Mouse (Mus musculus) heart, embryonic 15.5 days (tissue): ENCODE data around the gene Ly6g5c. TPM values are rescaled to one million over a fixed set of nuclear protein-coding genes. Genes with fewer than 3 reads are reported as not detected.

Experiments used
- ATAC-seq: fragments of 200-750 bp; cut with Nextera tagmentation; replicated peaks from 2 replicates; pipeline ENCODE4 v1.8.0; 2017; ENCODE audit warnings: low read depth, moderate TSS enrichment; ENCODE audit not compliant: insufficient number of reproducible peaks, insufficient read depth, low FRiP score
- H3K27ac ChIP-seq: fragments of 300-500 bp; sonication (generic); 2 replicates; pipeline ENCODE4 v1.5.1; 2015; ENCODE audit warnings: mild to moderate bottlenecking, inconsistent platforms
- H3K27me3 ChIP-seq: fragments of 300-500 bp; sonication (generic); 2 replicates; pipeline ENCODE4 v1.6.1; 2015; ENCODE audit warnings: inconsistent platforms
- H3K36me3 ChIP-seq: fragments of 300-500 bp; sonication (generic); 2 replicates; pipeline ENCODE4 v1.6.1; 2015; ENCODE audit warnings: mild to moderate bottlenecking, inconsistent platforms
- H3K4me1 ChIP-seq: fragments of 300-500 bp; sonication (generic); replicated peaks from 2 replicates; pipeline ENCODE4 v1.6.1; 2015; ENCODE audit warnings: inconsistent platforms
- H3K4me2 ChIP-seq: fragments of 300-500 bp; sonication (generic); 2 replicates; pipeline ENCODE4 v1.6.1; 2015; ENCODE audit warnings: inconsistent platforms, mild to moderate bottlenecking, moderate library complexity
- H3K4me3 ChIP-seq: fragments of 300-500 bp; sonication (generic); 2 replicates; pipeline ENCODE4 v1.5.1; 2015; ENCODE audit warnings: mild to moderate bottlenecking, inconsistent platforms
- H3K9ac ChIP-seq: fragments of 300-500 bp; sonication (generic); 2 replicates; pipeline ENCODE4 v1.6.1; 2015; ENCODE audit warnings: mild to moderate bottlenecking, inconsistent platforms
- H3K9me3 ChIP-seq: fragments of 300-500 bp; sonication (generic); replicated peaks from 2 replicates; pipeline ENCODE4 v1.6.1; 2016; ENCODE audit warnings: inconsistent platforms
- WGBS: fragments of 180-500 bp; shearing (Covaris S2); methylation state at CpG from one replicate; pipeline ENCODE4 v1.1.7; 2015; ENCODE audit warnings: mixed read lengths; 5-methylcytosine and 5-hydroxymethylcytosine counted together
- polyA plus RNA-seq: library from polyadenylated mRNA; unstranded; fragments of >200 nt; fragmentation: Nextera tagmentation; extraction: Ambion mirVana; gene quantifications from 2 replicates; pipeline ENCODE4 v1.2.1, GENCODE M21; 2015

Ly6g5c gene
- polyA plus RNA-seq, 1 experiment from 2014 or later = not detected

DNA sequence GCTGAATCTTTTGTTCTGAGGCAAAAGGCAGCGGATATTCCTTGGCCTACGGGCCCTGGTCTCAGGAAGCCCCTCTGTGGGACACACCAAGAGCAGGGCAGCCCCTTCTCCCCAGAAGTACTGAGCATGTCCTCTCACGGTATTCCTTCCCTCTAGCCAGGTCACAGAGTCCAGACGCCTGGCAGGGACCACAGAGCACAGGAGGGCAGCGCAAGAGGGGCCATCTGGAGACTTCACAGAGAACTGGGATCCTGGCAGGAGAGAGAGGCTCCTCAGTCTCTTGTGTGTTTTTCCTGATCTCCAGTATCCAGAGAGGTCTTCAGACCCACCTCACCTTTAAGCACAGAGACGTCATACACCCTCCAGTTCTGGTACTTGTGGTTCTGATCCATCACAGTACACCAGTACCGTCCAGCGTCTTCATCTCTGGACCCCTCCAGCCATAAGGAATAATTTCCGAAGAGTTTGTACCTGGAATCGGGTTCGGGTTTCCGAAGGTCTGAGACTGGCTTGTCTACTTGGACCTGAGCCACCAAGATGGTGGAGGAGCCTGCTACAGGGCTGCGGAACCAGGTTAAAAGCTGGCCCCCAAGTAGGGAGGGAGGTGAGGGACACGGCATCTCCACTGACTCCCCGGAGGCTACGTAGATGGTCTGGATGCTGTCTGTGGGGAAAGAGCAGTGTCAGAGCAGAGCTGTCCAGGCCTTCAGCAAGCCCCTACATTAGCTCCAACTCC lies 25.1 kb upstream of the Ly6g5c start:
- Histone ChIP-seq H3K27ac (no peak overlapping the region), H3K9ac (no peak overlapping the region), H3K27me3 (0 out of 2 replicates have a peak, but pooled peaks cover 4% of the 10 kb centered on the region), H3K4me3 (no peak overlapping the region), H3K9me3 (no peaks in the 10 kb centered on the region), H3K4me1 (peaks cover 12% of the 10 kb centered on the region), H3K36me3 (no peaks in the 10 kb centered on the region), H3K4me2 (no peak overlapping the region)
- 76% methylated on average over 16 of the region's 16 CpGs for WGBS
- ATAC-seq = no peak

DNA sequence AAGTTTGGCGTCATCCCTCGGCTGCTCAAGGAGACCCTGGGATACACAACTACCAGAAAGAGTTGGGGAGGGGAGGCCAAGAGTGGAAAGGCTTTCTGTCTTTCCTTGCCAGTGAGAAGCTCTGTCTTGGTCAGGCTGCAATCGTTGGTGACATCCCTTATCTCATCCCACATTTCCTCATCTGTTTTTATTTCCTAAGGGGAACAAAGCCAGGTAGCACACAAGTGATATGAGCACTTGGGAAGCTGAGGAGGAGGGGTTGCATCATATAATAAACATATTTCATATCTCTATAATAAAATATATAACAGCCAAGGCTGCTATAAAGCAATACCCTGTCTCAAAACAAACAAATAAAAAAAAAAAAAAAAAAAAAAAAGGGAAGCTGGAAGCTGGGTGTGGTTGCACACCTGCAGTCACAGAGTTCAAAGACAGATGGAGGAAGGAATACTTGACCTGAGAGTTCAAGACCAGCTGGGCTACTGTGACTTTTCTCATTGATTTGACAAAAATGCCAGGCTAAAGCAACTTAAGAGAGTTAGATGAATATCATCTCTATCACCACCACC lies 24.1 kb upstream of the Ly6g5c start:
- Histone ChIP-seq H3K9ac (no peak overlapping the region), H3K4me3 (no peak overlapping the region), H3K4me2 (no peak overlapping the region), H3K27me3 (0 out of 2 replicates have a peak, but pooled peaks cover 4% of the 10 kb centered on the region), H3K36me3 (no peaks in the 10 kb centered on the region), H3K27ac (no peak overlapping the region), H3K9me3 (no peaks in the 10 kb centered on the region), H3K4me1 (peaks cover 10% of the 10 kb centered on the region)
- no peak for ATAC-seq
- 55% methylated on average over 3 of the region's 3 CpGs for WGBS

DNA sequence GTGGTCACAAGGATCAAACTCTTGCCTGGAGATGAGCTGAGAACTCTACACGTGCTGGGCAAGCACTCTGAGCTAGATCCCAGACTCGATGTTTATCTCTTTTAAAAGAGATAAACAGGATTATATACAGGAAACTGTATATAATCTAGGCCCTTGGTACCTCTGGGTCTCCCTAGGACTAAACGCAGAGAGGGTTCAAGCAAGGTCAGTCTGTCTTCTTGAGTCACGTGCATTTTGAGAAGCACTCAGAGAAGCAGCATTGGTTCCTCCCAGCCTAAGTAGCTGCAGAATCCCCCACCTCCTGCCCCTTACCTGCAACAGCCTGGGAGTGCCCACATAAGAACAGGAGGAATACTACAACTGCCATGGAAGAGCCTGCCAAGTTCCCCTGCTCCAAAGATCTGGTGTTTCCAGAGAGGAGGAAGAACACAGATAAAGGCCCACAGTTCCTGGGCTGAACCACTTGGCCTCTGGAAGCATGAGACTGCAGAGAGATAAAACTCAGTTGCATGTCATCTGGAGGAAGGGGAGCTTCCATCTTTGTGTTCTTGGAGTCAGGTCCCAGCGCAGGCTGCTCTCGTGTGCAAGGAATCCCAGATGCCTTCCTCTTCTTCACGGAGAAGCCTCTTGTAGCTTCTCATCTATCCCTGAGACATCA lies 22.7 kb upstream of the Ly6g5c start, which contains the start of gene Ly6g6f:
Gene Ly6g6f (minus strand): TSS at position 403 of the 658 bp plus-strand sequence.
- Histone ChIP-seq H3K9me3 (no peaks in the 10 kb centered on the region), H3K27ac (no peak within 1 kb of the TSS), H3K27me3 (0 out of 2 replicates have a peak, but pooled peaks cover 4% of the 10 kb centered on the region), H3K4me3 (no peak within 1 kb of the TSS), H3K9ac (no peak within 1 kb of the TSS), H3K4me1 (peaks cover 6% of the 10 kb centered on the region), H3K36me3 (no peaks in the 10 kb centered on the region), H3K4me2 (no peak within 1 kb of the TSS)
- no peak for ATAC-seq
- 50% methylated on average over 7 of the region's 7 CpGs for WGBS

DNA sequence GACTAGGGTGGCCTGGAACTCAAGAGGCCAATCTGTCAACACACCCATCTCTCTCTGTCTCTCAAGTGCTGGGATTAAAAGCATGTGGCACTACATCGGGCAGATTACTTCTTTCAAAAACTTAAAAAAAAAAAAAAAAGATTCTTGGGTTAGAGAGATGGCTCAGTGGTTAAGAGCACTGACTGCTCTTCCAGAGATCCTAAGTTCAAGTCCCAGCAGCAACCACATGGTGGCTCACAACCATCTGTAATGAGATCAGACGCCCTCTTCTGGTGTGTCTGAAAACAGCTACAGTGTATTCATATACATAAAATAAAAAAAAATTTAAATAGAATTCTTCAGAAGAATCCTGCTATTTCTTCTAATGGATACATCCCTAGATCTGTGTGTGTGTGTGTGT lies 19.9 kb upstream of the Ly6g5c start:
- Histone ChIP-seq H3K36me3 (peaks cover 15% of the 10 kb centered on the region), H3K9ac (no peak overlapping the region), H3K27ac (no peak overlapping the region), H3K9me3 (no peaks in the 10 kb centered on the region), H3K4me3 (no peak overlapping the region), H3K27me3 (no peaks in the 10 kb centered on the region), H3K4me1 (peaks cover 11% of the 10 kb centered on the region), H3K4me2 (no peak overlapping the region)
- 29% methylated on average over 2 of the region's 2 CpGs for WGBS
- no peak for ATAC-seq

DNA sequence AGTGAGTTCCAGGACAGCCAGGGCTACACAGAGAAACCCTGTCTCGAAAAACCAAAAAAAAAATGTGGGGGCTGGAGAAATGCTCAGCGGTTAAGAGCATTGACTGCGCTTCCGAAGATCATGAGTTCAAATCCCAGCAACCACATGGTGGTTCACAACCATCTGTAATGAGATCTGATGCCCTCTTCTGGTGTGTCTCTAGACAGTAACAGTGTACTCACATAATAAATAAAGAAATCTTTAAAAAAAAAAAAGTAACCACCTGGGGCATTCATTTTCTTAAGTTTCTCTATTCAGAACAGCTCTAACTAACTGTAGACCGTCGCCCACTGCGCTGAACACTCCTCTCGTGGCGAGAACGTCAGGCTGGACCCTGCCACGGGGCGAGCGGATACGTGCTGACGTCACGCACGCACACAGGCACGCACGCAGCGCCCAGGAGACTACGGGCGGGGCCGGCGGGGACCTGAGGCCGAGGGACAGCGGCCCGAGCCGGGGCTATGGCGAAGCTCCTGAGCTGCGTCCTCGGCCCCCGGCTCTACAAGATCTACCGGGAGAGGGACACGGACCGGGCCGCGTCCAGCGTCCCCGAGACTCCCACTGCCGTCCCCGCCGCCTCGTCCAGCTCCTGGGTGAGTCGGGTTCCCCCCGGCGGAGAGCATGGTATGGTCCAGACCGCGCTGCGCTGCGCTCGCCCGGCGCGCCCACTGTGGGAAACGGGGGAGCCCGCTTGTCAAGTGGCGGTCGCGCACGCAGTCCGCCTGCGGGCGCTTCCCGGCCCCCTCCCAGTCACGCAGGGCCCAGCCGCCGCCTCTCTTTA lies 19.0 kb upstream of the Ly6g5c start, which contains the start of gene Abhd16a:
Gene Abhd16a (plus strand): TSS at position 439 of the 820 bp plus-strand sequence.
- Histone ChIP-seq H3K36me3 (peaks cover 22% of the 10 kb centered on the region), H3K4me3 (peak within 1 kb of the TSS; percentile 59), H3K27ac (peak within 1 kb of the TSS; percentile 95), H3K9me3 (no peaks in the 10 kb centered on the region), H3K4me1 (peaks cover 11% of the 10 kb centered on the region), H3K27me3 (no peaks in the 10 kb centered on the region), H3K4me2 (peak within 1 kb of the TSS; percentile 74), H3K9ac (peak within 1 kb of the TSS; percentile 82)
- 3% methylated on average over 67 of the region's 67 CpGs for WGBS
- peak; percentile 97 for ATAC-seq

DNA sequence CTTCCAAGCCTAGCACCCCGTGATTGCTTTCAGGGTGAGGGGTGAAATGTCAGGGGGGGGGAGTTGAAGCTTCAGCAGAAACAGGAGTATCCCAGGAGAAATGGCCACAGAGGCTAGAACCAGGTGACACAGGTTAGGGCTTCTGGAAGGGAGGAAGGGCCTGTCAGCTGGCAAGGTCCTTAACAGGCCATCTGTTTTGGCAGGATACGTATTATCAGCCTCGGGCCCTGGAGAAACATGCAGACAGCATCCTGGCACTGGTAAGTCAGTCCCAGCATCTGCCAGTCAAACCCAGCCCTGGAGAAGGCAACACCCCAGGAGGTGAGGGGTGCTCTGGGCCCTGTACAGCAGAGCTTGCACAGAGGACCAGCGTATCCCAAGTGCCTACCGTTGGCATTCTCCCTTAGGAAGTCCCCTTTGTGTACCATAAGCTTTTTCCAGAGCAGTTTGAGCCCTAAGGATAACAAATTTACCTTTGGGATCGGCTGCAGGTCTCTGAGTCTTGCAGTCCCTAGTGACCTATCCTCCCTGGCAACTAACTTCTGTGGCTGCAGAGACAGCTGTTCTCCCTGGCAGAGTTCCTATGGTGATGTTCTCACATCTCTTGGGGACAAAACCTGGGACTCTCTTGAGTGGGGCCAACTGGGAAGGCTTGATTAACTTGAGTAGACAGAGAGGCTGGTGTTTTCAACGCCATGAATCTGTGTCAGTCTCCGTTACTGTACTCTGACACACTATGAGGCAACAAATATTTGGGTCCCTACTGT lies 17.7 kb upstream of the Ly6g5c start:
- H3K9me3 ChIP-seq = no peaks in the 10 kb centered on the region
- peak overlapping the region; percentile 59 for H3K4me3 ChIP-seq
- peaks cover 35% of the 10 kb centered on the region for H3K36me3 ChIP-seq
- H3K4me1 ChIP-seq = peaks cover 11% of the 10 kb centered on the region
- H3K27ac ChIP-seq = peak overlapping the region; percentile 95
- H3K27me3 ChIP-seq = no peaks in the 10 kb centered on the region
- WGBS = 55% methylated on average over 8 of the region's 8 CpGs
- no peak for ATAC-seq
- peak overlapping the region; percentile 74 for H3K4me2 ChIP-seq
- H3K9ac ChIP-seq = peak overlapping the region; percentile 82

DNA sequence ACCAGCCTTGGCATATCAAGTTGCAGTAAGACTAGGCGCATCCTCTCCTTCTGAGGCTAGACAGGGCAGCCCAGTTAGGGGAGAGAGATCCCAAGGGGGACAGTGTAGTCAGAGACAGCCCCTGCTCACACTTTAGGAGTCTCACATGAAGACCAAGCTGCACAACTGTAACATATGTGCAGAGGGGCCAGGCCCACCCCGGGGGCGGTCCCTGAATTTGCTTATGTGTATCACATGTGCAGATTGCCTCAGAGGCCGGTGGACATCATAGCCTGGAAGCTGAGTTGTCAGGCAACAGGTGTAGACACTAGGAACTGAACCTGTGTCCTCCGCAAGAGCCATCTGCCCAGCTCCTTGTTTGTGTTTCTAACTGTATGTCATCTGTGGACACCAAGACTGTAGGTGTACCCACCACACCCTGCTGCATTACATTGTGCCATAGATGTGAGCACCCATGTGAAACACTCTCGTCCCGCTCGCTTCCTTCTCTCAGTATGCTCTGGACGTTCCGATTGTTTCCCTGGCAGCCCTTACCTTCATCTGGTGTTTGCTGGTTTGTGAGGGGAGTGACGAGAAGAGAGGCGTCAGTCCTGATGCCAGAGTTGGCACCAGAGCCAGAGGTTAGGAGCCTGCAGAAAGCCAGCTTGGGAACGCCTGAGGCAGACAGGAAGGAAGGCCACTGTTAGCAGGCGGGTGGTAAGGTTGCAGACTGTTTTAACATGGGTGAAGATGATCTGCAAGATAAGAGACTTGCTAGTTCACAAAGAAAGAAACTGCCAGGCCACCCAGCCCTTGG lies 15.5 kb upstream of the Ly6g5c start:
- no peaks in the 10 kb centered on the region for H3K9me3 ChIP-seq
- no peak for ATAC-seq
- H3K27ac ChIP-seq = no peak overlapping the region
- H3K9ac ChIP-seq = no peak overlapping the region
- H3K4me2 ChIP-seq = no peak overlapping the region
- no peaks in the 10 kb centered on the region for H3K27me3 ChIP-seq
- 86% methylated on average over 14 of the region's 14 CpGs for WGBS
- peaks cover 11% of the 10 kb centered on the region for H3K4me1 ChIP-seq
- H3K36me3 ChIP-seq = peaks cover 53% of the 10 kb centered on the region
- no peak overlapping the region for H3K4me3 ChIP-seq

DNA sequence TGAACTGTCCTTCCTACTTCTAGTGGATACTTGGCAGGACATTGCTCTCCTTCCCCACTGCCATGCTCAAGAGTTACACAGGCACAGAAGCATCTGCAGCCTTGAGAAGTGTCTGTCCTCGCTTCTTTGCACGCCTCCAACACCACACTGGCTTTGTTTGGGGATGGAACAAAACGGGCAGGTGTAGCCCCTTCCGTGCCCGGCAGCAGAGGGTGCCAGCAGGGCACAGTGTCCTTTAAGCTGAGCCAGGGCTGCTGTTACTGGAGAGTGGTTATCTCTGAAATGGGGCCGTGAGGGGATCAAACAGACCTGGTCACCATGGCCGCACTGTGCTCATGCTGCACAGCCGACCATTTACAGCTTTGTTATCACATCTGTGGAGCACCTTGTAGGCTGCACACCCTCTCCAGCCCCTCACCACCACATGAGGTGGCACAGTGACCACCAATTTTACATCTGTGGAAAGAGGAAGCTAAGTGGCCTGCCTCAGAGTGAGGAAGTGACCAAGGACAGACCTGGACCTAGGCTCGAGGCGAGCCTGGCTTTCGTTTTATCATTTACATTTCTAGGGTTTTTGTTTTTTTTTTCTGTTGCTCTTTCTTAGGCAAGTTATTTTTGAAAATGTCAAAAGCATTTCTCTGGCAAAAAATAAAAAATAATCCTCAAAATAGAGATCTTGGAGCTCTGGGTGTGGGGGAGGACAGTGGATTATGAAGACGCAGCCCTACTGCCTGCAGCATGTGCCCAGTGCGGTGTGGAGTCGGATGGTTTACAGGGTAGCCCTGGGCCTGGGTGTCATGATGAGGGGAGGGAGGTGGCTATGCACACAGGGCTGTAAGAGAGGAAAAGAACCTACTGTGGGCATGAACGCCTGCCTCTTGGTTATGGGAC lies 13.4 kb upstream of the Ly6g5c start:
- no peaks in the 10 kb centered on the region for H3K27me3 ChIP-seq
- peaks cover 72% of the 10 kb centered on the region for H3K36me3 ChIP-seq
- no peak overlapping the region for H3K4me2 ChIP-seq
- no peak for ATAC-seq
- no peaks in the 10 kb centered on the region for H3K9me3 ChIP-seq
- WGBS = 76% methylated on average over 15 of the region's 15 CpGs
- peaks cover 11% of the 10 kb centered on the region for H3K4me1 ChIP-seq
- no peak overlapping the region for H3K4me3 ChIP-seq
- H3K9ac ChIP-seq = no peak overlapping the region
- no peak overlapping the region for H3K27ac ChIP-seq

DNA sequence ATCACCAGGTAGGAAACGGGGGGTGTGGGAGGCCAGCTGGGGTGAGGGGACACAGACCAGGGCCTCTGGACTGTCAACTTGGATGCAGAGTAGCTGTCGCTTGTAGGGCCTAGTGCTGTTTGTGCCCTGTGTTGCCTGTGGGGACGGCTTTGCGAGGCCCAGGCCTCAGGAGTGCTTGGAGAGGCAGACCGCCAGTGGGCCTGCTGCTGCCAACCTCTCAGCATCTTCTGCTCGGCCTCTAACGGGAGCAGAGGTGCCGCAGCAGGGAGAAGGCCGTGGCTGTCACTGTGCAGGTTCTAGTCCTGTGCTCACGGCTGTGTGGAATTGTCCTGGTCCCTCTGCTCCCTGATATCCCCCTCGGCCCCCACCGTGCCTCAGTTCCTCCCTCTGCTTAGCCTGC lies 11.5 kb upstream of the Ly6g5c start:
- H3K9ac ChIP-seq = no peak overlapping the region
- H3K27me3 ChIP-seq = no peaks in the 10 kb centered on the region
- peaks cover 85% of the 10 kb centered on the region for H3K36me3 ChIP-seq
- no peak overlapping the region for H3K4me2 ChIP-seq
- H3K4me3 ChIP-seq = no peak overlapping the region
- 87% methylated on average over 12 of the region's 12 CpGs for WGBS
- no peaks in the 10 kb centered on the region for H3K9me3 ChIP-seq
- H3K4me1 ChIP-seq = no peaks in the 10 kb centered on the region
- H3K27ac ChIP-seq = no peak overlapping the region; the same call in 1 of the 2 replicates
- ATAC-seq = no peak
